Mouse (Mus musculus): Measurements from ENCODE around the gene Slc25a45.
A peak's percentile ranks its signal among the peaks of the same experiment; 100 is the strongest.
"Not testable (repeated sequence)": the region's sequence is repeated elsewhere in the genome, so short reads cannot be mapped to it uniquely, and the experiment has no call there.

The Slc25a45 gene

DNA sequence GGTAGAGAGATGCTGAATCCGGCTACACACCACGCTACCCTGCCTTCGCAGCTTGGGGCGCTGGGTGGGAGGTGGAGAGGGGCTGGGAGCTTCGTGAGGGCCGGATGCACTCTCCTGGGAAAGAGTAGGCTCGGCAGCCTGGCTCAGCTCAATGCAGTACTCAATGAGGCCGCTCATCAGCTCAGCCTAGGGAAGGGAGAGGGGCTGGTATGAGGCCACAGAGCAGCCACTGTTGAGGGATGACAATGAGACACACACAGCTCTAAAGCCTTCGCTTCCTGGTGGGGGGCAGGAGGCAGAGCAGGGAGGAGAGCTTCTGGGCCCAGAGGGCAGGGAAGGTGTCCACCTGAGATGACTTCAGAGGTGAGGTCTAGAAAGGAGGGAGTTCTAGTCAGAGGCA, 21.0 kb upstream of the Slc25a45 start:
- no peak for DNase-seq (ENCODE audit: low spot score)

DNA sequence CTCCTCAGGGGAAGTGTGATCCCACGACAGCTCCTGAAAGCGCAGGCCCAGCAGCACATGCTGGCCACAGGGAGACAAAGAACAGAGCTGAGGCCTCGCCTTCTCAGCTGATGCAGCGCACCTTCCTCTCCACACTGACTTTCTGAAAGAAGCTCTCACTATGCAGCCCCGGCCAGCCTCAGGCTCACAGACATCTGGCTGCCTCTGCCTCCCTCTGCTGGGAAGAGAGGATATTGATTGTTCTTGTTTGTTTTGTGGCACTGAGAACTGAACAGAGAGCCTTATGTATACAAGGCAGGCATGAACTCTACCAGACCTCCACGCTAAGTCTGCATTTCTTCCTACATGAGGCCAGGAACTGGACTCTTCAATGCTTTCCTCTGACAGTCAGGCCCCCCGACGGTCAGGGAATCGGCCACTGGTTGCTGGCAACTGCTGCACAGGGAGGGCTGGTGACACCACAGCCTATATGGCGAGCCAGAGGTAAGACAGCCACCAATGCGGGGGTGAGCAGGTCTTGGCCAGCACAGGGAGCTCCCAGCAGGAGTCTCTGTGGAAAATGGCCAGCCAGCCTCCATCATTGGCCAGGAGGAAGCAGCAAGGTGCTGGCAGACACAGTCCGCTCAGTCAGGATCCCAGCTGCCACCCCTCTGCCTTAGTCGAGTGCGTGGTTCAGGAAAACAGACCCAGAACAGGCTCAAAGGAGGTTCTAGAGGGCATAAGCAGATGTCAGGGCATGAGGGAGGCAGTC, 15.1 kb upstream of the Slc25a45 start:
- no peak for DNase-seq (ENCODE audit: low spot score)

DNA sequence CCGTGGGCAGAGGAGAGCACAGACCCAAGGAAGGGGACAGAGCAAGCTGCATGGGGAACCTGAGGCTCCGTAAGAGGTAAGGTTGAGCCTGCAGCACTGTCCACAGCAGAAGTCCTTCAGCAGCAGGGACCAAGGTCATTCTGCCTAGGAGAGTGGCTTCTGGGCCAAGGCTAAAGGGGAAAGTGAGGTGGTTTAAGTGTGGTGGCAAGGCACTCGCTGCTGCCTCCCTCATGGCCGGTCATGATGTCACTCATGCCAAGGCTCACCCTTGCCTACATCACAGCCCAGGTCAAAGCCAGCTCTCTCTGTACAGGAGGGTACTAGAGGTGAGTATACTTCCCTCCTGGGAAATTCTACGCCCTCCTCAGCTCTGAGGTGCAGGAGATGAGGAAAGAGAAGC, 13.8 kb upstream of the Slc25a45 start:
- no peak for DNase-seq (ENCODE audit: low spot score)

DNA sequence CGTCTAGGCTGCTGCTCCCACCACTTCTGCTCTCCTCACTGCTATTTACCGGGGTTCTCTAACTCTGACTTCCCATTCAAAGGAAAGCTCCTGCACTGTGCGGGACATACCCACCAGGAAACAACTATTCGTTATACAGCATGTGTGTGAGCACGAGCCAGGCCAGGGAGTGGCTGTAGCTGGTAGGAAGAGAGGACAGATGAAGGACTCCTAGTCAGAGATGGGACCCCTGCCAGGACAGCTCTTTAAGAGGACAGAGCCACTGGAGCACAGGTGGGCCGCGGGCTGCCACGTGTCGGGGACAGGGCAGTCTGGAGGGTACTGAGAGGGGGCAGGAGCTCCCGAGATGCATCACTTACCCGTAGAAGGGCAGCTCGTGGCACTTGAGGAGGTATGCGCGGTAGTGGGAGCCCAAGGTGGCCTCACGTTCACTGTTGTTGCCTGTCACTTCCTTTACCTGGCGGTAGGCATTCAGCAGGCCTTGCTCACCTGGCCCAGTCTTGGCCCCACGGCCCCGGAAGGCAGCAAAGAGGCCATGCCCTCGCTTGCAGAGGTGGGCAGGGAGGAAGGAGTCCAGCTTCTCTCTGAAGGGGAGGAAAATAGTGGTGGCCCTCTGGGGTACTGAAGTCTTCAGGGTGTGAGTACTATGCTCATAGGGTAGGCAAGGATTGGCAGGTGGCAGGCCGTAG, 12.8 kb upstream of the Slc25a45 start:
- DNase-seq (ENCODE audit: low spot score): no peak

DNA sequence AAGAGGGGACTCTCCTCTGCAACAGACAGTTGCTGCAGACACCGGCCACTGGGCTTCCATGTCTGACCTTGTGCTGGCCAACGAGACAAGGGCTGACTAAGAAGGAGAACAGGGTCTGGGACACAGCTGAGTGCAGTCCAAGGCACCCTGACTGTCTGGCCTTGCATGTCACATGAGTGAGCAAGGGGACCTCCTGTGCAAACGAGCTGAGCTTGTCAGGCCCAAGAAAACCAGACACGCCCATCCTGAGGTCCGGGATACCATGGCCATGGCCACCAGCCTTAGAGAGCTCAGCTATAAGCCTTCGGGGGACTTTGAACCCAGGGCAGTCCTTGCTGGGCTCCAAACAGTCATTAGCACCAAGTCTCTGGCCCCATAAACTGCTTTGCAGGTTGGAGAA, 9.5 kb upstream of the Slc25a45 start:
- DNase-seq (ENCODE audit: low spot score): no peak

DNA sequence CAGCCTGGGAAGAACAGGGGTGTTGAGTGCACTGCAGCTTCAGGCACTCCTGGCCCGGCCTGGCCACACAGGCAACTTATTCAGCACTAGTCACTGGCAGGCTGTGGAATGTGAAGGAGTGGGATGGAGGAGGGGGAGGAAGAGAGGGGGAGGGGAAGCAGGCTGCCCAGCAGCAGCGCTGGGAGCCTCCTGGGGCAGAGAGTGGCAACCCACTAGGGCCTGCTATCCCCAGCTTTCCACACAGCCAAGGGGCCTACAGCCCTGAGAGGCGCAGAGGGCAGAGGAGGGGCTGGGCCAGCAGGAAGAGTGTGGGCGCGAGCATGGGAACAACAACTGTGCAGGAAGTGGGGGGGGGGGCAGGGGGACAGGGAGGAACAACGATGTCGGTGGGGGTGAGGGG, 6.3 kb upstream of the Slc25a45 start:
- peak; percentile 41 for DNase-seq (ENCODE audit: low spot score)

DNA sequence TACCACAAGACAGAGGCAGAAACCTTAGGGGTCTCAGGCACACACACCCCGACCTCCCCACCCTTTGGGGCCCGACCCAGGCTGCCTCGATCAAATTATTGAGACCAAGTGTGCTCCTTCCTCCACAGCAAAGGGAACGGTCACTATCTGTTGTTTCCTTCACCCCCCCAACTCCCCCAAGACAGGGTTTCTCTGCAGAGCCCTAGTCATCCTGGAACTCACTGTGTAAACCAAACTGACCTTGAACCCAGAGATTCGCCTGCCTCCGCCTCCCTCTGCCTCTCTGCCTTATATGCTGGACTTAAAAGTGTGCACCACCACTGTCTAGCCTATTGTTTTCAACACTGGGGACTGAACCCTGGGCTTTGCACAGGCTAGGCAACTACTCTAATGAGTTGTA, 5.9 kb upstream of the Slc25a45 start:
- no peak for DNase-seq (ENCODE audit: low spot score)

DNA sequence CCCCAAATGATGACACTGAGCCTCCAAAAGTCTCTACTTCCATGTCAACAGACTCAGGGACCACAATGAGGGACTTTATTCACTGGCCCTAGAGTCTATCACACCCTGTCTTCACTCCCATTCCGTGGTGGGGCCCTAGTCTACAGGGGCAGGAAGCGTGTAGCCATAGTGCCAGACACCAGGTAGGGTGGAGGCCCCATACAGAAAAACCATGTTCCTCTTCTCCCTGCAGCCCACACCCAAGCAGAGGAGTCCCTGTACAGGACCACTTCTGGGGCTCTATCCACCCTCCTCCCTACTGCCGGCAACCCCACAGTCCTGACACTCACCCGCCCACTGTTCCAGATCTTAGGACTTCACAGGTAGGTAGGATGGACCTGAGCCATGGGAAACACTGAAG, 5.1 kb upstream of the Slc25a45 start:
- peak; percentile 22 for DNase-seq (ENCODE audit: low spot score)

DNA sequence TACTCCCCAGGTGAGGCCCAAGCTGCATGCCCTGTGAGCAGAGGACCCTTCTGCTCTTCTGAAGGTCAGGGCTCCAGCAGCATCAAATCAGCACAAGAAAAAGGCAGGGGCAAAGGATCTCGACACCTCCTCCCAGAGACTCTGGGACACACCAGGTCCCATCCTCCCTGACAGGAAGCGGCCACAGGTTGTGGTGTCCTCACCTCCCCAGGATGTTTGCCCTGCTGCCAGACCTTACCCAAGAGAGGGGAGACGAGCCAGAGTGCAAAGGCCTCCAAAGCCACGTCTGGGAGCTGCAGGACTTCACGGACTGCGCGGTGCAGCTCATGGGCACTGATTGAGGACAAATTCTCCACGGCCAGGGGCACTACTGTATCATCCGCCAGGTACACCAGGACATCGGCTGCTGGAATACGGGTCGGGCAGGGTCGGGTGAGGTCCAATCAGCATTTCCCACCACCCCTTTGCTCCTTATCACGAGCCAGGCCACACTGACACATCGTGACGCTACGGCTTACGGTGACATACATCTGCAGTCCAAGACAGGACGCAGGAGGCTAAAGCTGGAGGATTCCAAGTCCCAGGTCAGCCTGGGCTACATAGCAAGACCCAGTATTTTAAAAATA, 4.6 kb upstream of the Slc25a45 start:
- DNase-seq (ENCODE audit: low spot score): peak; percentile 39

DNA sequence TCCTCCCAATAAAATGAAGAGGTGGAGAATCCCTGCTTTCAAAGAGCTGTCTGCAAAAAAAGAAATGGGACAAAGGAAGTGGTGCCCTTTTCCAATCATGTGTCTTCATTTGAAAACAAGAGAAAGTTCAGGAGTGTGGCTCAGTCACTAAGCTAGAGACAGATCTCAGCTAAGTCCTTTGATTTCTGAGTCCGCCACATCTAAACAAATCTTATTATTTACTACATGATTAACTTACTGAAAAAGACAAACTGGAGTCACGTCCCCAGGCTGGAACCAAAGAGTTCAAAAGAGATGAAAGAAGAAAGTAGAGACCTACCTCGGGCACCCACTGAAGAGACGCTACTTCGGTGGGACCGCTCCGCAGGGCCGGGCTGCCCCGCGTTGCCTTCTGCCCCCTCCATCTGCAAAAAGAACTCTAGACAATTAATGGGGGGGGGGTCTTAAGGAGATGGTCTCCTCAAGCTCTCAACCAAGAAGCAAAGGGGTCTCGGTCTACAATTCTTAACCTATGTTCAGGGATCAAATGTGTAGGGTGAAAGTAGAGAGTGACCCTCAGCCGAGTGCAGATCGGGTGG, 3.1 kb upstream of the Slc25a45 start:
- no peak for DNase-seq (ENCODE audit: low spot score)

DNA sequence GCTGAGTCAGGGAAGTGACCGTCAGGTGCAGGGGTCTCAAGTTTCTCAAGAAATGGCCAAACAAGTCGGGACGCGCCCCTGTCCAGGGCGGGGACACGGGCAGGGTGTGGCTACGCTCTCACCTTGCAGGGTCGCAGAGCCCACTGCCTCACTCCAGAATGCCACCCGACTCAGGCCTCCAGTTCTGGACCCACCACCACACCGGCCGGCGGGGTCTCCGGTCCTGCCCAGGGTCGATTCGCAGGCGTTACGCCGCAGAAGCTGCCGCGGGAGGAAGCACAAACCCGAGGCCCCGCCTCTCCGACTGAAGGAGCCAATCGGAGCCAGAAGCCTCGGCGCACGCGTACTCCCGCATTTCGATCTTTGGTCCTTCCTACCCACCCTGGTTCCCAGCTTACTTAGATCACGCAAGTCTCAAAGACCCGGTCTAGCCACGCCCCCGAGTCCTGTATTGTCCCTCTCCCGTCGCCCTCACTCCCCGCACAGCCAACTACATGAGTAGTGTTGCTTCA, 2.6 kb upstream of the Slc25a45 start, which contains the start of gene Frmd8:
Frmd8 (minus strand) TSS at position 306 of the 512 bp plus-strand sequence.
- peak; percentile 92 for DNase-seq (ENCODE audit: low spot score)

DNA sequence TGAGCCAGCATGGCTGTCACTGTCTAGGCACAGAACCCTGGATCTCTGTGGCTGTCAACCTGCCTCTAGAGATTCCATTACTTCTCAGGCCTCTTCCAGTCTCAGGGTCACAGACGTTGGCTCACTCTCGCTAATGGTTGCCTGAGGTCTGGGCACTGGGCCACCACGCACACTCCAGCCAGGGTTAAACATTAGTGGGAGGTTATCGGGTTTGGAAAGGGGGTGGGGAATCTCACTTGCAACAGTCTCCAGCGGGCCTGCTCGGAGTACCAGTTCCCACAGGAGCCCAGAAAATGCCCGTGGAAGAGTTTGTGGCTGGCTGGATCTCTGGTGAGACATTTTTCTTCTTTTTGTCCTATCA, 734 bp downstream of the Slc25a45 start:
- DNase-seq (ENCODE audit: low spot score): no peak

DNA sequence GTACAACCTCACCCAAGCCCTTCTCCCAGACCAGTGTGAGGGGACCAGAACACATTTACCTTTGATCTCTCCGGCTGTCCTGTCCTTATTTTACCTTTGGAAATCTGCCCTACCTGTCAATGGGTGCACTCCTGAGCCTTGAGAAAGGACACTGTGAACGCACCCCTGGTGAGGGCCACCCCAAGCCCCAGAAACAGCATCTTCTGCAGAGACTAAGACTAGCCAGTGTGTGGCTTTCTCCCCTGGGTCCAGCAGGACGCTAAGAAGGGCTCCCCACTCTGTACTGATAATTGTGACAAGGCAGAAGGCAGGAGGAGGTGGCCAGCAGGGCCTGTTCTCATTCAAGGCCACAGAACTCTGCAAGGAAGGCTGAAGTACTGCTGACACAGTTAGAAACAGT, 1.3 kb downstream of the Slc25a45 start:
- DNase-seq (ENCODE audit: low spot score): no peak

DNA sequence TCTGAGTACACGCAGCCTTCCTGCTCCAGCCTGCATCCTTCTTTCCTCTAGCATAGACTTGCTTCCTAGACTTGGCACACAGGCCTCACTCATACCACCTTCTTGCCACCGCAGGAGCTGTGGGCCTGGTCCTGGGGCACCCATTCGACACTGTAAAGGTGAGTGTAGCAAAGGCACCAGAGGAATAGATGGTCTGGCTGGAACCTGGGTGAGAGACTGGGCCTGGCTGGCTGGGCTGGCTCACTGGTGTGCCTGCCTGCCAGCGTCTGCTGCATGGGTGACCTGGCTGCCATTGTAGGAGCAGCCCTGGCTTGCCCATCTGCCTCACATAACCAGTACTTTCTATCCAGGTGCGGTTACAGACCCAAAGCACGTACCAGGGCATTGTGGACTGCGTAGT, 2.1 kb downstream of the Slc25a45 start:
- DNase-seq (ENCODE audit: low spot score): no peak

DNA sequence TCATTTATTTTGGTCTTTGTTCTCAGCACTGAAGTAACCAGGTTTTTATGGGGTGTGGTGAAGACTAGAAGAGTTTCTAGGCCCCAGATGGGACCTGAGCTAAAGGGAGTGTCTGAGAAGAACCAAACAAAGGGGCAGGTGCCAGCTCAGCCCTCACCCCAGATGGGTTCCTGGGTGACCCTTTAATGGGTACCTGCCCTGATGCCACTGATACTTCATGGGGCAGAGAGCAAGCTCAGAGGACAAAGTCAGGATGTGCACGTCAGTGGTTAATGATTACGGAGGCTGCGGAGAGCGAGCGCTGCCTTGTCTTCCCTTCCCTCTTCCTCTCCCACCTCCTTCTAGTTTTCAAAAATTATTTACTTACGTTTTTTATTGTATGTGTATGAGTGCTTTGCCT, 3.5 kb downstream of the Slc25a45 start:
- DNase-seq (ENCODE audit: low spot score): no peak

DNA sequence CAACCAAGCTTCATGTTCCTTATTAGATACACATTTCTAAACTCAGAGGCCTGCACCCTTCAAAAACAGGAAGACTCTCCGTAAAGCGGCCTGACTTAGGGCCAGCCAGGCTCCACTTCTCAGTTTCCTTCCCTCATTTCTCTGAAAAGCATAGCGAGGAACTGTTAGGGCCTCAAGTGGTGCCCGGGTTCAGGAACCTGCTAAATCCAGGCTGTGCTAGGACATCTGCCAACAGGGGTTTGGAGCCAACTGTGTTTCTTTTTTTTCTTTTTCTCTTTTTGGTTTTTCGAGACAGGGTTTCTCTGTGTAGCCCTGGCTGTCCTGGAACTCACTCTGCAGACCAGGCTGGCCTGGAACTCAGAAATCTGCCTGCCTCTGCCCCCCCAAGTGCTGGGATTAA, 4.5 kb downstream of the Slc25a45 start:
- DNase-seq (ENCODE audit: low spot score): not testable (repeated sequence)

DNA sequence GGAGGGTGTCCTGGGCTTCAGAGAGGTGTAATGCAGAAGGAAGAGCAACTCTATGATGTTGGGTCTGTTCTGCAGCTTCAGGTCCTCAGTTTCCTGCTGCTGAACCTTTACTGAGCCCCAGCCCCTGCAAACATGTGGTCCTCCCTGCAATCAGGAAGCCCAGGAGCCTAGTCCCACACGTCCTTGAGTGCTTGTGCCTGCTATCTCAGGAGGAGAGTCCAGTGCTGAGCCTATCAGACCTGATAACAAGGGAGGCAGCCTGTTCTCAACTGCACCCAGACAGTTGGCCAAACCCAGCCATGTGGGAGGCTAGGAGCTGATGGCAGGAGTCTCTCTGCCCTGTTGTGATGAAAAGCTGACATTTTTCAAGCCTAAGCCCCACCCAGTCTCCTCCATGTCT, 6.3 kb downstream of the Slc25a45 start:
- no peak for DNase-seq (ENCODE audit: low spot score)

DNA sequence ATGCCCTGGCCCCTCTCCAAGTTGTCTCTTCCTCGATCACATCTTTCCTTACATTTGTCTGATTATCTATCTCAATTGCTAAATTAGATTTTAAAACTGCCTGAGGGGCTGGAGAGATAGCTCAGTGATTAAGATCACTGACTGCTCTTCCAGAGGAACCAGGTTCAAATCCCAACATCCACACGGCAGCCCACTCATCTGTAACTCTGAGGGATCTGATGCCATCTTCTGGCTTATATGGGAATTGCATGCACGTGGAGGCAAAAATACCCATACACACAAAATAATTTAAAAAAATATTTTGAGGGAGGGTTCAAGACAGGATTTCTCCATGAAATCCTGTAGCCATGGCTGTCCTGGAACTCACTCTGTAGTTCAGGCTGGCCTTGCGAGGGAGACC, 8.2 kb downstream of the Slc25a45 start:
- DNase-seq (ENCODE audit: low spot score): no peak

DNA sequence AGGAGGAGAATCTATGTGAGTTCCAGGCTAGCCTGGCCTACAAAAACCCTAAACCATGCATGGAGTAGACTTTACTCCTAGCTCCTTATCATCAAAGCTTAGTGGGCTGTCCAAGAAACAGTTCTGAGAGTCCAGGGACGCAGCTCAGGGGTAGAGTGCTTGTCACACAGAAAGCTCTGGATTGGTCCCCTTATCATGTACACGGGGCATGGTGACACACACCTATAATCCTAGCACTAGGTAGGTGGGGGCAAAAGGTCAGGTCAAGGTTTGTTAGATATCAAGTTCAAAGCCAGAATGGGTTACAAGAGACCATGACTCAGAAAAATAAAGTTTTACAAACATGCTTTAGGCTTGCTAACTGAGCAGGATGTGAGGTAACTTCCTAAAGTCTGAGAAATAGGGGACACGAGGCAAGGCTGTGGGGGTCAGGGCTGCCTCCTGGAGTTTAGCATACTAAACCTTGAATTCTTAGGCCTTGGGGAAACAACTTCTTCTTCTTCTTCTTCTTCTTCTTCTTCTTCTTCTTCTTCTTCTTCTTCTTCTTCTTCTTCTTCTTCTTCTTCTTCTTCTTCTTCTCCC, 9.7 kb downstream of the Slc25a45 start:
- no peak for DNase-seq (ENCODE audit: low spot score)

DNA sequence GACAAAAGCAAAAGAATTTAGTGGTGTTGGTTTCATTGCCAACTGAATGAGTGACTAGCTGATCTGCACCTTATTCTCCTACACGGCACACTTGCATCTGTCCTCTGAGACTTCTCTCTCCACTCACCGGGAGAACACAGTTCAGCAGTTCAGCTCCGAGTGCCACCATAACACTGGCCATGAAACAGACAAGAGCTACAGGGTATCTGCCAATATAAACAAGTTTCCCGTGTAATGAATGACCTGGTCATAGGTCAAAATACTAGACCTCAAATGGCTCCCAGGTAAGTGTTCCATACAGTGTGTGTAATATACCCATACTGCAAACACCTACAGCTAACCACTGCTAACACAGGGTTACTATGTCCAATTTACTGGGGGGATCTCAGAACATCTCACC, 11.6 kb downstream of the Slc25a45 start:
- DNase-seq (ENCODE audit: low spot score): no peak

DNA sequence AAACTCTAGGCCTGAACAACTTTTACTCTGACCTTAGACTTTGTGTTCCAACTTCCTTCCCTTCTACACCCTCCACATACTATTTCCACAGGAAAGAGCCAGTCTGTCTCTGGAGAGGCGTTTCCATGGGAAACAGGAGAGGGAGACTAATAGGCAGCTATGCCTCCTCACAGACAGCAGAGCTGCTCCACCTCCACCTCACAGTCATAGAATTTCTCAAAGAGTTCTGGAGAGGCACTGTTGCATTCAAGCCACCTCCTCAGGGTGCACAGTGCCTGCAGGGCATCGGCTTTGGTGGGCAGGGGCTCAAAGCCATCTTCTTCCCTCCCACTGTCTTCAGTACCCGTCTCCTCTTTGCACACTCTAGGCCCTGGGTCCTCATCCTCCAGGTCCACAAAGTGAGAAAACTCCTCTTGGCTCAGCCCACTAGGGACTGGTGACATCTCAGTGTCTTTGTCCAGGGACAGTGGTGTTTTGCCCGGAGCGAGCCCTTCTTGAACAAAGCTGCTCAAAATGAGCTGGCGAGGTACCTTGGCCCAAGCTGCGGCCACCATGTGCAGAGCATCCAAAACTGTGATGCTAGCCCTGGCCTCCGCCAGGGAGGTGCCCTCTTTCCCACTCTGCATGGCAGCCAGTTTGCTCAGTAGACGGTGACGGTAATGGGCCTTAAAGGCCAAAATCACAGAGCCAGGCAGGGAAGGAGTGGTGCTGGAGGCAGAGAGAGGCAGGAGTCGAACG, 14.1 kb downstream of the Slc25a45 start:
- no peak for DNase-seq (ENCODE audit: low spot score)

DNA sequence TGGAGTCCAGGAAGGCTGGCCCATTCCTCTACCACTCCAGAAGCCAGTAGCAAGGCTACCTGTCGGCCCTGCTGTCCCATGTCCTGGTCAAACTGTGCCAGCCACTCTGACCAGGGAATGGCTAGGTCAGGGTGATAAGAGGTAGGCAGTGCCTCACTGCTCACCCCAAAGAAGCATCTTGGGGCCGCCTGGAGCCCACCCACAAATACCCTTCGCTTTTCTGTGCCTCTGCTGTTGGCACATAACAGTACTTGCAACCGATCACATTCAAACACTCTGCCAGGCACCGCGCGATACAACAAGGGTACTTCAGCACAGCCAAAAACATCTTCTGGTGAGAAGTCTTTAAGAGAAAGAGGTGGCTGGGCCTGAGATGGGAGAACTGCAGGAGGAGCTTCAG, 14.7 kb downstream of the Slc25a45 start:
- DNase-seq (ENCODE audit: low spot score): no peak

All from T-cell, adult 2 months (primary cell).